Mouse (Mus musculus) T-helper 1 cell (primary cell): ENCODE data around the gene Arhgap15.
"Not testable (repeated sequence)": the region's sequence is repeated elsewhere in the genome, so short reads cannot be mapped to it uniquely, and the experiment has no call there.

Source experiments
- in situ Hi-C: fragments of 300-600 bp; cut with MboI, MseI; formaldehyde crosslinking; loops from one replicate; pipeline ENCODE4 v1.15.1; 2025; ENCODE audit warnings: high pct_unique_total_duplicates

The Arhgap15 gene

GRCm38 (mm10) chr2:43748287-43748983, at the start of gene Arhgap15:
Gene Arhgap15, plus strand, starts transcription at chr2:43748824.
- in situ Hi-C loops = no loop called here

DNA sequence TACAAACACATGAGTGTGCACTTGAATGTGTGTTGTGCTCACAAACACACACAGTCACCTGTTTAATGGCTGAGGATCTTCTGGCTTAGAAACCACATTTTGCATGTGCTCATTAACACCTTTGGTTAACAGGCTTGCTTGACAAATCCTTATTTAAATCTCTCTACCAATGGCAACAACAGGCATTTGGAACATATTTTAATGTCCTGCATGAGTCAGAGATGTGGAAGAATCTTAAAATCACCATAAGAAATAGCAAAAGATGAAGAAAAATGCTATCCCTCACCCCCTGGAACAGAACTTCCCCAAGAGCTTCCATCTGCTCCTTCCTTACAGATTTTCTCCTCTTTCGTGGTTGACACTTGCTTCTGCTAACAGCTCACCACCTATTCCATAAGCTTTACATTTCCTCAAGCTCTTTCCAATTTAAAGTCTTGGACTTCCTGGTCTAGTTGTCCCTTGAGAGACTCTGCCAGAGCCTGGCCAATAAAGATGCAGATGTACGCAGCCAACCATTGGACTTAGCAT, 35.9 kb upstream of the Arhgap15 start:
- in situ Hi-C loops = no loop called here

GRCm38 (mm10) chr2:43722446-43723103, 26.0 kb upstream of the Arhgap15 start:
- in situ Hi-C loops = loop anchor here (5.0 to 10.0 kb wide), 2 partner anchors 132 to 180 kb away; no protein-coding TSS in a partner anchor

DNA sequence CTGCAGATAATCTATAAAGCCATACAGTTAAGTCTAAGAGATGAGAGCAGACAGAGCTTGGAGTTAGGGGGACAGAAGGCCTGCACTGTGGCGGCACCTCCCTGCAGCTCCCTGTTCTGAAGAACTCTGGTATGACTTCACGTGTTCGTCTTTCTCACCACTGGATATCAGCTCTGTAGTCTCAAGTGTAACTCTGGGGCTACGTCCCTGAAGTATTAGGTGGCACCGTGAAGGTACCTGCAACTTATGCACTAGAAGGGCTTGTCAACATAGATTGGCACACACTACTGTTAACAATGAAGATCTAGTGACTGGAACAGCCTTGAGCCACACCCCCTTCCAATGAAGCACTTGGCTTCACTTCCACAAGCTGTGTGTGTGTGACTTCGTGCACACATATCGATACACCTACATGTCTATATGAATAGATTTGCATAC, 25.5 kb upstream of the Arhgap15 start:
- in situ Hi-C loops = loop anchor here (5.0 to 10.0 kb wide), 2 partner anchors 132 to 179 kb away; no protein-coding TSS in a partner anchor

- in situ Hi-C loops = loop anchor here (10.0 kb wide), 1 partner anchor 128 kb away; no protein-coding TSS in a partner anchor
These were observed 21.4 kb upstream of the Arhgap15 start for GRCm38 (mm10) chr2:43727181-43727580.

DNA sequence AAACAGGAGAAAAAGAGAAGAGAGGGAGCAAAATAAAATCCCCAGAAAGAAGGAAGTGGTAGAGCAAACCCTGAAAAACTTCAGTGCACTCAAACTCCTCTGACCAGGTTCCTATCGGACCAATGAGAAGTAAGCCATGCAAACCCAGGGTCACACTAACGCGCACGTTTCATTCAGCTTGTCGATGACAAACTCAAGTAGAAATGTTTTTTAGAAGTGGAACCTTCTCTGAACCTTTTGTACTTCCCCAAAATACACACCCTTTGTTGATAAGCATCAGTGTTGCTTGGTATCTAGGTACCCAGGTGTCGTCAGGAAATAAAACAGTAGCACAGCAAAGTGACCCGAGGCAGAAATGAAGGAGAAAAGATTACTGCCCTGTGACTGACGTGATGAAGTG, 20.9 kb upstream of the Arhgap15 start:
- in situ Hi-C loops = loop anchor here (10.0 kb wide), 1 partner anchor 127 kb away; no protein-coding TSS in a partner anchor

GRCm38 (mm10) chr2:43728831-43729230, 19.8 kb upstream of the Arhgap15 start:
- in situ Hi-C loops = loop anchor here (10.0 kb wide), 1 partner anchor 126 kb away; no protein-coding TSS in a partner anchor

GRCm38 (mm10) chr2:43732396-43732795, 16.2 kb upstream of the Arhgap15 start:
- in situ Hi-C loops = no loop called here

DNA sequence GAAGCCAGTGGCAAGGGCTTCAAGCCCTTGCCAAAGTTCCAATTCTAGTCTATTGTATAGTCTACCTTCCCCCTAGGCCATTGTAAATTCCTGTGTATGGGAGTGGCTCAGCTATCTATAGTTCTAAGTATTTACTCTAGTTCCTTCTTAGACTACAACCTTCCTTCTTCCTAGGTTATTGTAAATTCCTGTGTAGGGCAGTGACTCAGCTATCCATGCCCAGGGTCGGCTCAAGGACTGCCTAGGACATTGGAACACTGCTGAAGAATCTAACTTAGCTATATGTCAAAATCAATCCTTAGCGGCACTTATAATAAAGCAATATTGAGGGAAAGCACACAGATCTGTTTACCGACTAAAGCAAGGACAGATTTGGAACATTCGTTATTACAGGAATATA, 13.6 kb upstream of the Arhgap15 start:
- in situ Hi-C loops = not testable (repeated sequence)

DNA sequence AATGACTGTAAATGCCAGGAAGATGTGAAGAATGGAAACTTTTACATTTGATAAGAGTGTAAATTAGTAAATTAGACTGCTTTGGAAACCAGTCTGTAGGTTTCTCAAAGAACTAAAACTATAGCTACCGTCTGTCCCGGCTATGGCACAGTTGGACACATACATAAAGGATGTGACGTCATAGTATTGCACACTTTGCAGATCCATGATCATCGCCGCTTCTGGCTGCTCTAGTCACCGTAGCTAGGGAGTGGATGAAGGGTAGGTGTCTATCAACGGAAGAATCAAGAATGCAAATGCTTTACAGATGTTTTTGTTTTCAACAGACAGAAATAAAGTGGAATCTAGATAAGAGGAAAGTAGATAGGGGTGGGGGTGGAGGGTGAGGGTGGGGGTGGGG, 11.1 kb upstream of the Arhgap15 start:
- in situ Hi-C loops = no loop called here

- in situ Hi-C loops = no loop called here
These were observed 10.0 kb upstream of the Arhgap15 start for GRCm38 (mm10) chr2:43738562-43739112.

DNA sequence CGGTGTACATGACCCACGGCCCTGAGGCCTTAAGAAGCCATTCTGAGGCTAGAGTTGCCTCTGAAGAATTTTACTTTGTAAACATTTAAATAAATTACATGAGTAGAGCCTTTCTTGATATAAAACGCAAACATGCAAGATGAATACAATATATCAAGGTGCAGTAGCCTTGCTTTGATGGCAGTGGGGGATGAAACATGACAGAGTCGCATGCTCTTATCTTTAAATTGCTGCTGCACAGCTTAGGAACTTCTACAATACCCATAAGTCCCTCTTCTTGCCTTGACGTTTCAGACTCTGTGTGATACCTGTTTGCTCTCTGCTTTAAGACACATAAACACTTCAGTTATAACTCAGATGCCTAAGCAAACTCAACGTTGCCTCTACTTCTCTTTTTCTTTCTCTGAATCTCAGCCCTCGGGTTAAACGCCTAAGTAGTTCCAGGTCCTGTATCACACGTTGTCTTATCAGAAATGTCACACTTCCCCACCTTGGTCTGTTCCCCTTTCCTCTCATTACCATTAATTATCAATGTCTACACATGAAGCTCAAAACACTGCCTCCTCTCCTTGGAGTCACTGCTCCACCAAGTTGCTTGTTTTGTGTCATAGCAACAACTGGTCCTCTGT, 9.3 kb upstream of the Arhgap15 start:
- in situ Hi-C loops = no loop called here

- in situ Hi-C loops = no loop called here
These were observed 697 bp downstream of the Arhgap15 start for GRCm38 (mm10) chr2:43749321-43749720.

DNA sequence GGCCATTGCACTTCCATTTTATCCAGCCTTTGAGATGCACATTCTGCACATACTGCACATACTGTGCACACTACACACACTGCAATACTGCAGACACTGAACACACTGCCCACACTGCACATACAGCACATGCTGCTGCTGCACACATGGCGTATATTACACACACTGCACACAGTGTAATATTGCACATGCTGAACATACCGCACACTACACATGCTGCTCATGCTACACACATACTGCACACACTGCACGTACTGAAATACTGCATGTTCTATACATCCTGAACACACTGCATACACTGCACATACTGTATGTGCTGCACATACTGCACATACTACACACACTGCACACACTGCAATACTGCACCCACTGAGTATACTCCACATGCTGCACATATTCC, 7.3 kb downstream of the Arhgap15 start:
- in situ Hi-C loops = no loop called here

DNA sequence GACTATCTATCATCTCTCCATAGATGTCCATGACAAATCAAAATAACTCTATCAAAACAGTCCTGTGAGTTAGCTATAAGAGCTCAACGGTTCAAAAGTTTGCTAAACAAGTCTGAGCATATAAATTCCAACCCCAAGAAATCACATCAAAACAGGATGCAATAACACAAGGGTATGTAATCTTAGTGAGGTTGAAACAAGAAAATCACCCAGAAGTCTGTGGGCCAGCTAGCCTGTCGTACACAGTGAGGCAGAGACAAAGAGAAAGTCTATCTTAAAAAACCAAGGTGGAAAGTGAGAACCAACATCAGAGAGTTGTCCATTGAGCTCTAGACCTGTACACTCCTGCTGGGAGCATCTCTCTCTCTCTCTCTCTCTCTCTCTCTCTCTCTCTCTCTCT, 8.0 kb downstream of the Arhgap15 start:
- in situ Hi-C loops = no loop called here

GRCm38 (mm10) chr2:43761735-43762134, 13.1 kb downstream of the Arhgap15 start:
- in situ Hi-C loops = no loop called here

GRCm38 (mm10) chr2:43763279-43763678, 14.7 kb downstream of the Arhgap15 start:
- in situ Hi-C loops = no loop called here

DNA sequence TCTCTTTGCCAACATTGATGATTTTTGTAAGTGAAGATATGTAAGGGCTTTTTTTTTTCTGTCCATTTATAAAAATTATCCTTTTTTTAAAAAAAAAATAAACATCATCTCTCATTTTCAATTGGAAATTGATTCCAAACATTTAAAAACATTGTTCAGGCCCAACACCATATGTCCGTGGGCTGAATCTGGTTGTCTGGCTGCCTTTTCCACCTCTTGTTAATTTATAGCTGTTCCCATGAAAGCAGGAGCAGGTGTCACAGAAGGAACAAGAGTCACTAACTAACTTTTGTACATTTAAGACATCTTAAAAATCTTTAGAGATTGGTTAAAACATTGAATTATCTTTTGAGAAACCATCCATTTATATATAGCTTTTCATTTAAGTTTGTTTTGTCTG, 15.8 kb downstream of the Arhgap15 start:
- in situ Hi-C loops = no loop called here

- in situ Hi-C loops = no loop called here
These were observed 17.6 kb downstream of the Arhgap15 start for GRCm38 (mm10) chr2:43766200-43766599.

GRCm38 (mm10) chr2:43769850-43770570, 21.4 kb downstream of the Arhgap15 start:
- in situ Hi-C loops = no loop called here

- in situ Hi-C loops = no loop called here
These were observed 24.0 kb downstream of the Arhgap15 start for GRCm38 (mm10) chr2:43772640-43773039.
